Mouse (Mus musculus): ENCODE data around the gene Zfp955b.
"Not testable (repeated sequence)": the region's sequence is repeated elsewhere in the genome, so short reads cannot be mapped to it uniquely, and the experiment has no call there.

Gene Zfp955b

DNA sequence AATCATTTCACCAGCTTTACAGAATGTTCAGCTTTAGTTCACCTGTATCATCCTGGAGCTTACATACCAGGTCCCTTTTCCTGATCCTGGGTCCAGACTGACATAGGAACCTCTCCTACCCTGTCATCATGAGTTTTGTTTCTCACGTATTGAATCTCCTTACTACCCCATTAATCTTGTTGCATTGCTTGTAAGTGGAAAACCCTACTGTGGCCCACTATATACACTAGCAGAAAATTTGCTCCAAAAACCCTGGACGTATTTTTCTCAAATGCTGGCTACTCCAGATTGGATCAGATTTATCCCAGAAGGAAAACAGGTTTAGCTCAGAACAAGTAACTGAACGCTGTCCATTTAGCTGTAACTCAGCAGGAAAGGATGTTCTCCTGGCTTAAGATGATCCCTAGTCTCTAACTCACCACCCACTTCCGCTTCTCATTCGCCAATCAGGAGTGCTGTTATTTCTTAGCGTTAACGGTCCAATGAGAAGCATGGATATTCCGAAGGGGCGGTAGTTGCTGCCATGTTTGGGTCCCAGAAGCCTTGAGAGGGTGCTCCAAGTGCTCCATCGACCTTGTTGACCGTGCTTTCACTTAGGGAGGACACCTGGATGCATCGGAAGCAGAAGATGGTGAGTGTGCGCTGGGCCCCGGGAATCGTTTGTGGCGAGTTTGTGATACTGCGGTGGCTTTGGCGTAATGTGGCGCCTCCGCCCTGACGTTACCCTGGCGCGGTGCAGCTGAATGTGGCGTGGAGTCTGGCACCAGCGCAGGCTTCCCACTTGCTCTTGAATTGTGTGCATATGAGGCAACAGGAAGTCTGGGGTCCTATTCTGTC lies at the start of gene Zfp955b:
Gene Zfp955b, plus strand, starts transcription at position 506 of the 837 bp plus-strand sequence.
- DNase-seq: not testable (repeated sequence)

- not testable (repeated sequence) for DNase-seq
These were observed 34.6 kb upstream of the Zfp955b start, which contains the start of gene Zfp955a for GRCm38 (mm10) chr17:33254530-33255318. TSS of gene Zfp955a (minus strand) at chr17:33255145.

DNA sequence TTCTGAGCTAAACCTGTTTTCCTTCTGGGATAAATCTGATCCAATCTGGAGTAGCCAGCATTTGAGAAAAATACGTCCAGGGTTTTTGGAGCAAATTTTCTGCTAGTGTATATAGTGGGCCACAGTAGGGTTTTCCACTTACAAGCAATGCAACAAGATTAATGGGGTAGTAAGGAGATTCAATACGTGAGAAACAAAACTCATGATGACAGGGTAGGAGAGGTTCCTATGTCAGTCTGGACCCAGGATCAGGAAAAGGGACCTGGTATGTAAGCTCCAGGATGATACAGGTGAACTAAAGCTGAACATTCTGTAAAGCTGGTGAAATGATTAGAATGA lies 34.1 kb upstream of the Zfp955b start:
- DNase-seq: not testable (repeated sequence)

- no peak for DNase-seq
These were observed 25.0 kb upstream of the Zfp955b start, which contains the start of gene Olfr63 for GRCm38 (mm10) chr17:33264376-33264775. TSS of gene Olfr63 (plus strand) at chr17:33264676.

DNA sequence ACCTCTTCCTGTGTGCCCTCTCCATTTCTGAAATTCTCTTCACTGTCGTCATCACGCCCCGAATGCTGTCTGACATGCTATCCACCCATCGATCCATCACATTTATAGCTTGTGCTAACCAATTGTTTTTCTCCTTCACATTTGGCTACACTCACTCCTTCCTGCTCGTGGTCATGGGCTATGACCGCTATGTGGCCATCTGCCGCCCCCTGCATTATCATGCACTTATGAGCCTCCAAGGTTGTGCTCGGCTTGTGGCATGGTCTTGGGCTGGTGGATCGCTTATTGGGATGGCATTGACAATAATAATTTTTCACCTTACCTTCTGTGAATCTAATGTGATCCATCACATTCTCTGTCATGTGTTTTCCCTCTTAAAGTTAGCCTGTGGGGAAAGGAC lies 20.4 kb upstream of the Zfp955b start:
- no peak for DNase-seq

GRCm38 (mm10) chr17:33289876-33290149 lies 469 bp downstream of the Zfp955b start:
- DNase-seq: not testable (repeated sequence)

- DNase-seq: no peak
These were observed 63.6 kb downstream of the Zfp955b start for GRCm38 (mm10) chr17:33352981-33353380.
